ENCODE assay signal across 21 mouse cellular contexts in genomic region chr9:118801910-118802287, GRCm38 (mm10).
DNase-seq lines count a peak whose midpoint lies in the region; ATAC-seq and TF ChIP-seq lines count a peak whose summit lies in the region.
"Had no signal": no experiment of that assay in that cellular context is flagged by ENCODE, and none has a peak within 500 bp of the region (broad histone marks: within the 10 kb centered on the region; RNA-seq: fewer than 3 reads in every experiment).

No protein-coding gene starts in this region.

- peak; percentile 45 for DNase-seq in adrenal gland, adult 2 months
- no peak for DNase-seq in adrenal gland, postnatal 14 days
- DNase-seq in kidney, postnatal 36 days, result no peak
- peak; percentile 24 for DNase-seq in lung, postnatal 0 days (ENCODE audit: low spot score)
- no peak for DNase-seq in lung, adult 2 months
- DNase-seq: cerebellum, adult 2 months; cerebellum, postnatal 36 days; gastrocnemius, postnatal 25 days; layer of hippocampus, postnatal 36 days; right cerebral cortex, adult 18-20 months had no signal

- H3K27me3 ChIP-seq in kidney, embryonic 15.5 days, result no peaks in the 10 kb centered on the region
- H3K27me3 ChIP-seq in lung, postnatal 0 days (replicated peaks; ENCODE audit: insufficient read depth, low read length), result no peaks in the 10 kb centered on the region
- H3K27me3 ChIP-seq: midbrain, embryonic 13.5 days; neural tube, embryonic 12.5 days had no signal

- peaks cover 37% of the 10 kb centered on the region for H3K4me1 ChIP-seq in kidney, embryonic 15.5 days
- H3K4me1 ChIP-seq in lung, postnatal 0 days (ENCODE audit: insufficient read depth, low read depth, low read length), result peaks cover 12% of the 10 kb centered on the region; the same call in 1 of the 2 replicates
- H3K4me1 ChIP-seq in lung, adult 2 months (ENCODE audit: control insufficient read depth, insufficient read depth, low read length), result 0 out of 2 replicates have a peak, but pooled peaks cover 4% of the 10 kb centered on the region
- H3K4me1 ChIP-seq: neural tube, embryonic 12.5 days had no signal

- TF ChIP-seq POLR2A in lung, adult 2 months (IDR thresholded peaks at IDR 0.05; ENCODE audit: borderline replicate concordance, extremely low read depth, low read depth, low read length), result no peak

- H3K9me3 ChIP-seq in kidney, embryonic 15.5 days (replicated peaks), result no peaks in the 10 kb centered on the region
- no peaks in the 10 kb centered on the region for H3K9me3 ChIP-seq in lung, postnatal 0 days (ENCODE audit: low read length)
- H3K9me3 ChIP-seq: hindbrain, embryonic 10.5 days; midbrain, embryonic 13.5 days; neural tube, embryonic 12.5 days had no signal

- no peak overlapping the region for H3K4me2 ChIP-seq in kidney, embryonic 15.5 days
- H3K4me2 ChIP-seq in lung, postnatal 0 days (replicated peaks; ENCODE audit: low read depth, low read length), result no peak overlapping the region
- H3K4me2 ChIP-seq: midbrain, embryonic 13.5 days; neural tube, embryonic 12.5 days had no signal

- TF ChIP-seq EP300 in lung, postnatal 0 days (IDR thresholded peaks at IDR 0.05), result no peak

- no peak overlapping the region for H3K4me3 ChIP-seq in kidney, embryonic 15.5 days (replicated peaks)
- H3K4me3 ChIP-seq in lung, postnatal 0 days (ENCODE audit: low read depth, low read length), result no peak overlapping the region
- no peak overlapping the region for H3K4me3 ChIP-seq in lung, adult 2 months (replicated peaks; ENCODE audit: extremely low read depth, low read depth, low read length)
- H3K4me3 ChIP-seq: erythroblast, embryonic 14.5 days; hindbrain, embryonic 10.5 days; layer of hippocampus, adult 2 months; midbrain, embryonic 13.5 days; neural tube, embryonic 12.5 days had no signal

- no peak for TF ChIP-seq CTCF in lung, postnatal 0 days (IDR thresholded peaks at IDR 0.05)
- TF ChIP-seq CTCF in lung, adult 2 months (IDR thresholded peaks at IDR 0.05; ENCODE audit: insufficient read depth, low read length), result no peak

- ATAC-seq in kidney, embryonic 15.5 days (replicated peaks; ENCODE audit: low FRiP score), result no peak; the same call in 1 of the 2 replicates
- ATAC-seq in lung, postnatal 0 days, result peak; percentile 46
- peak; percentile 37; the same call in 1 of the 2 replicates for ATAC-seq in megakaryocyte progenitor cell, adult 5-6 weeks (replicated peaks; ENCODE audit: poor library complexity)
- ATAC-seq in erythroid progenitor cell, adult 5-6 weeks (replicated peaks; ENCODE audit: low FRiP score, poor library complexity, severe bottlenecking), result no peak
- ATAC-seq: CD4-positive, CD25-positive, alpha-beta regulatory T cell, adult 4 months; forebrain, embryonic 14.5 days; hindbrain, postnatal 0 days; midbrain, embryonic 13.5 days had no signal

- H3K36me3 ChIP-seq in kidney, embryonic 15.5 days, result peaks cover 1% of the 10 kb centered on the region; the same call in 1 of the 2 replicates
- H3K36me3 ChIP-seq in lung, postnatal 0 days (ENCODE audit: insufficient read depth, low read length), result no peaks in the 10 kb centered on the region
- H3K36me3 ChIP-seq: hindbrain, embryonic 10.5 days; midbrain, embryonic 13.5 days; neural tube, embryonic 12.5 days had no signal

- H3K27ac ChIP-seq in kidney, embryonic 15.5 days, result peak overlapping the region; percentile 87
- H3K27ac ChIP-seq in lung, postnatal 0 days (ENCODE audit: low read length), result no peak overlapping the region
- H3K27ac ChIP-seq: hindbrain, embryonic 10.5 days; hindbrain, postnatal 0 days; layer of hippocampus, adult 2 months; midbrain, embryonic 13.5 days; neural tube, embryonic 12.5 days had no signal

- H3K9ac ChIP-seq in kidney, embryonic 15.5 days, result no peak overlapping the region
- H3K9ac ChIP-seq in lung, postnatal 0 days (replicated peaks; ENCODE audit: low read depth), result no peak overlapping the region
- H3K9ac ChIP-seq: midbrain, embryonic 13.5 days; neural tube, embryonic 12.5 days had no signal

- WGBS in kidney, embryonic 15.5 days, result 57% methylated on average over 8 of the region's 8 CpGs
- WGBS in lung, postnatal 0 days, result 52% methylated on average over 8 of the region's 8 CpGs
- 64% methylated on average over 8 of the region's 8 CpGs for WGBS in lung, adult 2 months

Comparison
In these comparisons a context has a peak if more than half of its experiments do, and no peak if none do; other contexts are left out.
1. DNase-seq: peak in adrenal gland, adult 2 months (single experiment) and lung, postnatal 0 days (single experiment); none in adrenal gland, postnatal 14 days (single experiment), kidney, postnatal 36 days (0 of 2) and lung, adult 2 months (single experiment).
2. ATAC-seq: peak in lung, postnatal 0 days (single experiment) and megakaryocyte progenitor cell, adult 5-6 weeks (single experiment); none in kidney, embryonic 15.5 days (single experiment) and erythroid progenitor cell, adult 5-6 weeks (single experiment).